Mouse (Mus musculus): ENCODE results near the gene Ncmap.

The Ncmap gene

DNA sequence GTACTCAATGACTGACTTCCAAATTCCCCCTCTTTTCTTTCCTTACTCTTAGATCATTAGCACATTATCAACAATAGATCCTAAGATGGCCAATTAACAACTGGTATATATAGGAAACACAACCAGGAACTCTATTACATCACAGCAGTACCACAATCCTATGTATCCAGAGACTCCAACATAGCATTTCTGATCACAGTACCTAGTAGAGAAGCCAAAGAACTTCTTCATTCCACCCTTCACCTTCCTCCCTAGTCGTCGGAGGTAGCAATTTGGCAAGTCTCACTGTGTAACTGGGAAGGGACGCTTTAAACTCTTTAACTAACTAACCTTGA lies 62.0 kb downstream of the Ncmap start:
- DNase-seq = no peak

DNA sequence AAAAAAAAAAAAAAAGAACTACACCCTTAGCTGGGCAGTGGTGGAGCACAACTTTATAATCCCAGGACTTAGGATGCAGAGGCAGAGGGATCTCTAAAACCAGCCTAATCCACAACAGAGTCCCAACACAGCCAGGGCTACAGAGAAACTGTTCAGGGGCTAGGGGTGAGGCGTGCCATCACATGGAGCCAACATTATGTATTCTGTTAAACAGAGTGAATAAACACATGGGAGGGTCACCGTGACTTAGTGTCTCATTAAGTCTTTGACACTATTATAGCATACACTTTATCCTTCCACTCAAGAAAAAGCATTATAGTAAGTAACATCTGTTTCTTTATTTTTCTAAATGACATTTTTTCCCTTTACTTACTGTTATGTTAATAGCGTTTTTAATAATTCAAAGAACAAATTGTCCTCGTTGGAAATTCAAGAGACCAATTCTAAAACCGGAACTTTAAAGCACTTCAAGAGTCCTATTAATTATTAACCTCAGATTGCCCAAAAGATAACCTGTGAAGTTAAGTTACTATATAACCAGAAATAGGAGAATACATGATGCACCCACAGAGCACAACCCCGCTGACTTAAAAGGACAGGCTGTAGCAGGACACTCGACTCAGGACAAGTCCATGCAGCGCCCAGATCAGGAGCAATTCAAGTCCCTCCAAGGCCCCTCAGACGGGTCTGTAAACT lies 62.6 kb downstream of the Ncmap start:
- no peak for DNase-seq

DNA sequence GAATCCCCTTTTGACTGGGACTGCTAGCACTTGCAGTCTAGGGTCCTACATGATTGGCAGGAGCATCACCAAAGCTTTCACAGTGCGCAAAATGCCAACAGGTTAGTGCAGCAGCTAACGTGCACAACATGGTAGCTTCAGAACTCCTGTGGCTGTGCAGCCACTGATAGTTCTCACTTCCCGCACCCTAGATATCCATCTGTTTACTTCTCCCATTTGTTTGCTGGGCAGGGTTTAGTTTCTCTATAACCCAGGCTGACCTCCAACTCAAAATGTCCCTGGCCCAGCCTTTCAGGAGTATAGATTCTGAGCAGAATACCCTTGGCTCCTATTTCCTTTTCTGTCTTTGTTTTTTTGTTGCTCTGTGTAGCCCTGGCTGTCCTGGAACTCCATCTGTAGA lies 71.6 kb downstream of the Ncmap start:
- no peak for DNase-seq

DNA sequence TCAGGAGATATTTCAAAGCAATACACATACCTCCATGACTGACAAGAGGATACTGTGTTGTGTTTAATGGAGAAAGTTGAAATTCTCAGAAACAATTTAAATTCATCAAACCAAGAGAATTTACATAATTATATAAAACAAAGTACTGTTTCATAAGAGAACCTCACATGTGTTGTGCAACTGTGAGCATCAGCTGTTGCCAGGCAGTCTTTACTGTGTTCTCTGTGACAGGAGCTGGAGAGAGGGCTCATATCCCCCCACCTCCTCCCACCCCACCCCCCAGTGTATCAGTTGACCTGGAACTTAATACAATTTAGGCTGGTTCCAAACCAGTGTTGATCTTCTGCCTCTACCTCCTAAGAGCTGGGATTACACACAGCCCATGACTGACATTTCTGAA lies 72.0 kb downstream of the Ncmap start:
- DNase-seq = no peak

DNA sequence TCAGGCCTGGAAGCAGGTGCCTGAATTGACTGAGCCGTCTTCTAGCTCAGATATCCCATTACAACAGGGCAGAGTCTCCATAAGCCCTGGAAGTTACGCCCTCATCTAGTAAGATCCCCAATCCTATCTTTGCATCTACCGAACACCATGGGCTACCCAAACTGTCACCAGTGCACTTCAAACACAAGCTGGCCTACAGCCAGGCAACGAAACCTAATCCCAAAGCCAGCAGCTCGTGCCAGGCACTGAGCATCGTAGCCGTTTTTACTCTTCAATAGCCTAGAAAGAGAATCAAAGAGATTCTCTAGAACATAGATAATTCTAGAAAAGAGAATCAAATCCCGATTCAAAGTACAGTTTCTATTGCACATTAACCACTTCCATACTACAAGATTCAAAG lies 75.0 kb downstream of the Ncmap start:
- DNase-seq = no peak
